Mouse (Mus musculus): ENCODE measurements around the gene Capn3. TPM values are rescaled to one million over a fixed set of nuclear protein-coding genes. Genes with fewer than 3 reads are reported as not detected.

Capn3 gene
- 1 to 10 TPM; 2.5 to 2.9 TPM for total RNA-seq (2021)

- no peak for DNase-seq
These were observed at the start of gene Capn3 for GRCm38 (mm10) chr2:120455719-120456118. Gene Capn3 (plus strand): TSS chr2:120456019.

- DNase-seq = no peak
These were observed 44.7 kb upstream of the Capn3 start for GRCm38 (mm10) chr2:120411096-120411628.

- no peak for DNase-seq
These were observed 41.7 kb upstream of the Capn3 start for GRCm38 (mm10) chr2:120414113-120414512.

GRCm38 (mm10) chr2:120414738-120415414, 40.9 kb upstream of the Capn3 start:
- no peak for DNase-seq

GRCm38 (mm10) chr2:120424386-120424785, 31.4 kb upstream of the Capn3 start:
- DNase-seq = no peak

- DNase-seq = no peak
These were observed 11.3 kb upstream of the Capn3 start for GRCm38 (mm10) chr2:120444486-120444885.

- no peak for DNase-seq
These were observed 9.4 kb upstream of the Capn3 start for GRCm38 (mm10) chr2:120446373-120446772.

- DNase-seq = no peak
These were observed 8.5 kb upstream of the Capn3 start for GRCm38 (mm10) chr2:120447306-120447705.

GRCm38 (mm10) chr2:120450724-120451123, 5.1 kb upstream of the Capn3 start:
- DNase-seq = no peak

GRCm38 (mm10) chr2:120452600-120452999, 3.2 kb upstream of the Capn3 start:
- no peak for DNase-seq

GRCm38 (mm10) chr2:120454987-120455386, 832 bp upstream of the Capn3 start:
- no peak for DNase-seq

- no peak for DNase-seq
These were observed 4.4 kb downstream of the Capn3 start for GRCm38 (mm10) chr2:120460216-120460615.

- DNase-seq = no peak
These were observed 7.5 kb downstream of the Capn3 start for GRCm38 (mm10) chr2:120463328-120463727.

- DNase-seq = no peak
These were observed 8.3 kb downstream of the Capn3 start for GRCm38 (mm10) chr2:120464091-120464490.

GRCm38 (mm10) chr2:120464732-120465396, 9.0 kb downstream of the Capn3 start:
- DNase-seq = no peak

GRCm38 (mm10) chr2:120465397-120465785, 9.6 kb downstream of the Capn3 start:
- no peak for DNase-seq

- DNase-seq = no peak
These were observed 12.2 kb downstream of the Capn3 start for GRCm38 (mm10) chr2:120468011-120468410.

- DNase-seq = no peak
These were observed 13.4 kb downstream of the Capn3 start for GRCm38 (mm10) chr2:120469220-120469619.

GRCm38 (mm10) chr2:120469715-120470114, 13.9 kb downstream of the Capn3 start:
- DNase-seq = no peak

GRCm38 (mm10) chr2:120470856-120471255, 15.0 kb downstream of the Capn3 start:
- DNase-seq = no peak

- DNase-seq = no peak
These were observed 20.7 kb downstream of the Capn3 start for GRCm38 (mm10) chr2:120476277-120477087.

- peak; percentile 87 for DNase-seq
These were observed 22.8 kb downstream of the Capn3 start for GRCm38 (mm10) chr2:120478600-120478999.

- DNase-seq = no peak
These were observed 26.1 kb downstream of the Capn3 start for GRCm38 (mm10) chr2:120481921-120482320.
